Mouse (Mus musculus): ENCODE measurements around the gene Zfp212. TPM values are rescaled to one million over a fixed set of nuclear protein-coding genes. Genes with fewer than 3 reads are reported as not detected.

Zfp212 gene
- polyA plus RNA-seq, 1 experiment = 9.7 TPM

DNA sequence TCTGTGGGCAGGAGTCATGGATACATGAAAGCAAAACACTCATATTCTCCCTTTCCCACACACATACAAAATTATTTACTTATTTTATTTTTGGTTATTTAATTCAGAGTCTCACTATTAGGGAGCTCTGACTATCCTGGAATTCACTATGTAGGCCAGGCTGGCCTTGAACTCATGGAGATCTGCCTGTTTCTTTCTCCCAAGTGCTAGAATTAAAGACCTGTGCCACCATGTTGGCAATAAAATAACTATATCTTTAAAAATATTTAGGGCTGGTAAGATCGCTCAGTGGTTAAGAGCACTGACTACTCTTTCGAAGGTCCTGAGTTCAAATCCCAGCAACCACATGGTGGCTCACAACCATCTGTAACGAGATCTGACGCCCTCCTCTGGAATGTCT is 27.1 kb downstream of the Zfp212 start:
- no peak overlapping the region for H3ac ChIP-seq (ENCODE audit: control insufficient read depth, insufficient read length)
- TF ChIP-seq REST (IDR thresholded peaks at IDR 0.05; ENCODE audit: insufficient read depth, insufficient read length) (no peak), POLR2AphosphoS2 (IDR thresholded peaks at IDR 0.05; ENCODE audit: insufficient read length, low read depth) (no peak), MYOD1 (IDR thresholded peaks at IDR 0.05; ENCODE audit: control insufficient read depth in 1 of 3, insufficient read length in 2 of 3, low read depth in 2 of 3) (no peak), MAX (IDR thresholded peaks at IDR 0.05; ENCODE audit: low read depth) (no peak), POLR2A (IDR thresholded peaks at IDR 0.05; ENCODE audit: insufficient read length, low read depth) (no peak), E2F4 (IDR thresholded peaks at IDR 0.05; ENCODE audit: insufficient read depth) (no peak), CEBPB (IDR thresholded peaks at IDR 0.05; ENCODE audit: insufficient read depth, poor library complexity, severe bottlenecking) (no peak), TCF12 (IDR thresholded peaks at IDR 0.05; ENCODE audit: insufficient read depth, poor library complexity, severe bottlenecking) (no peak), SRF (IDR thresholded peaks at IDR 0.05; ENCODE audit: control insufficient read depth, insufficient read length, low read depth) (no peak), MYOG (IDR thresholded peaks at IDR 0.05; ENCODE audit: control insufficient read depth in 1 of 3, insufficient read depth in 1 of 3, insufficient read length in 2 of 3, low read depth in 2 of 3) (no peak), TCF3 (IDR thresholded peaks at IDR 0.05; ENCODE audit: insufficient read length, low read depth) (no peak), USF1 (IDR thresholded peaks at IDR 0.05; ENCODE audit: low read depth) (no peak)
- no peaks in the 10 kb centered on the region for H3K27me3 ChIP-seq (ENCODE audit: control insufficient read depth, insufficient read depth, insufficient read length)
- H3K4me3 ChIP-seq = no peak overlapping the region
- no peaks in the 10 kb centered on the region for H3K36me3 ChIP-seq (ENCODE audit: control insufficient read depth, insufficient read depth)
- H3K4me2 ChIP-seq (ENCODE audit: low read depth) = no peak overlapping the region
- H3K79me2 ChIP-seq (ENCODE audit: control insufficient read depth, insufficient read depth) = no peaks in the 10 kb centered on the region

DNA sequence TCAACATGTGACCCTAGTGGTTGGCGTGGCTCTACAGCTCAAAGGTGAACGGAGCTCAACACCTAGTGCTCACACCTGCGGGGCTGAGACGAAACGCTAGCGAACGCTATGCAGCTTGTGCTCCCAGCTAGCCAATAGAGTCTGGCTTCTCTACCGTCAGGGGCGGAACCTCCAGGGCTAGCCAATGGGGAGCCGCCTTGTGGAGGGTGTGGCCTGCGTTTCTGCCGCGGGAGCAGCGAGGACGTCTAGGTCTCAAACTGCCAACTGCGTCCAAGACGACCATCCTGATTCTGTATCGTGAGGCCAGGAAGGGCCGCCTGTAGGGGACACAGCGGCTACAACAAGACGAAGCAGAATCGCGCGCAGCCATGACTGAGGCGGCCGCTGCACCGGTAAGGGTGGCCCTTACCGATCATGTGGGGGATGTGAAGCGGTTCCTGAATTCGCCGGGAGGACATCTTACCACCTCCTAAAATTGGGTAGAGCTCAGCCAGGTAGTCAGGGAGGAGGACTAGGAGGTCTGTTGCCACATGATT is 33.0 kb downstream of the Zfp212 start, which contains the start of gene Zfp956:
Zfp956 (plus strand) TSS at position 200 of the 536 bp plus-strand sequence.
- no peaks in the 10 kb centered on the region for H3K79me2 ChIP-seq (ENCODE audit: control insufficient read depth, insufficient read depth)
- H3K4me3 ChIP-seq = peak within 1 kb of the TSS; percentile 54
- no peak within 1 kb of the TSS for H3ac ChIP-seq (ENCODE audit: control insufficient read depth, insufficient read length)
- no peaks in the 10 kb centered on the region for H3K36me3 ChIP-seq (ENCODE audit: control insufficient read depth, insufficient read depth)
- TF ChIP-seq MYOG (IDR thresholded peaks at IDR 0.05; ENCODE audit: control insufficient read depth in 1 of 3, insufficient read depth in 1 of 3, insufficient read length in 2 of 3, low read depth in 2 of 3) (no peak), SRF (IDR thresholded peaks at IDR 0.05; ENCODE audit: control insufficient read depth, insufficient read length, low read depth) (peak; percentile 33), USF1 (IDR thresholded peaks at IDR 0.05; ENCODE audit: low read depth) (no peak), MAX (IDR thresholded peaks at IDR 0.05; ENCODE audit: low read depth) (no peak), TCF12 (IDR thresholded peaks at IDR 0.05; ENCODE audit: insufficient read depth, poor library complexity, severe bottlenecking) (no peak), POLR2AphosphoS2 (IDR thresholded peaks at IDR 0.05; ENCODE audit: insufficient read length, low read depth) (no peak), POLR2A (IDR thresholded peaks at IDR 0.05; ENCODE audit: insufficient read length, low read depth) (peak; percentile 67), TCF3 (IDR thresholded peaks at IDR 0.05; ENCODE audit: insufficient read length, low read depth) (no peak), REST (IDR thresholded peaks at IDR 0.05; ENCODE audit: insufficient read depth, insufficient read length) (no peak), E2F4 (IDR thresholded peaks at IDR 0.05; ENCODE audit: insufficient read depth) (no peak), CEBPB (IDR thresholded peaks at IDR 0.05; ENCODE audit: insufficient read depth, poor library complexity, severe bottlenecking) (no peak), MYOD1 (IDR thresholded peaks at IDR 0.05; ENCODE audit: control insufficient read depth in 1 of 3, insufficient read length in 2 of 3, low read depth in 2 of 3) (no peak)
- peak within 1 kb of the TSS; percentile 98 for H3K4me2 ChIP-seq (ENCODE audit: low read depth)
- no peaks in the 10 kb centered on the region for H3K27me3 ChIP-seq (ENCODE audit: control insufficient read depth, insufficient read depth, insufficient read length)

DNA sequence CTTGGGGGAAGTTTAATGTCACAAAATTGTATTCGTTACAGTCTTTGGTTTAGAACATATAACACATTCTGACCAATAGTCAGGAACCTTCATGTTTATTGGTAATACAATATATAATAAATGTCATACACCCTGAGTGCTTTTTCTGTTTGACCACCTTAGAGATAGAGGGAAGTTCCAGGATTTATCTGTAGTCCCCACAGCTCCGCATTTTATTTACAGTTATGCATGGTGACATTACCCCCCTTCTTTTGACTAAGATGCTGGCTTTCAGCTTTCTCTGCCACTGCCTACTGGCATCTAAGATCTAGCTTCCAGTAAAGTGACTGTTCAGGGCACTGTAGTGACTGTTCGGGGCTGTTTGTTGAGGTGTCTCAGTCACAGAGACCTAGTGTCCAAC is 34.1 kb downstream of the Zfp212 start:
- no peak overlapping the region for H3K4me2 ChIP-seq (ENCODE audit: low read depth)
- H3K27me3 ChIP-seq (ENCODE audit: control insufficient read depth, insufficient read depth, insufficient read length) = no peaks in the 10 kb centered on the region

DNA sequence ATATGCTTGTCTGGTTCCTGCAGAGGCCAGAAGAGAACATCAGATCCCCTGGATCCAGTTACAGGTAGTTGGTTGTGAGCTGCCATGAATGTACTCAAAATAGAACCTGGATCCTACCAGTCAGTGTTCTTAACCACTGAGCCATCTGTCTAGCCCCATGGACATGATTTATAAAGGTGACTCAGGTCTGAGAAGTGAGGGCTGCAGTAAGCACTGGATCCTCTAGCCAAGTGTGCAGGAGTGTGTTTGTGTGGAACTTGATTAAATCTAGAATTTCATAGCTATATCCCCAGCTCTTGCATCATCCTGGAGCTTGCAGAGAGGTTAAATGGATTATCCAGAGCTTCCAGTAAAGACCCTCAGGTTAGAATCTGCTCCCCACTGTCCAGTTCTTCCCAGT is 37.5 kb downstream of the Zfp212 start:
- Histone ChIP-seq H3K4me2 (ENCODE audit: low read depth) (no peak overlapping the region), H3K36me3 (ENCODE audit: control insufficient read depth, insufficient read depth) (no peaks in the 10 kb centered on the region), H3K79me2 (ENCODE audit: control insufficient read depth, insufficient read depth) (no peaks in the 10 kb centered on the region), H3ac (ENCODE audit: control insufficient read depth, insufficient read length) (no peak overlapping the region), H3K4me3 (no peak overlapping the region), H3K27me3 (ENCODE audit: control insufficient read depth, insufficient read depth, insufficient read length) (no peaks in the 10 kb centered on the region)
- TF ChIP-seq USF1 (IDR thresholded peaks at IDR 0.05; ENCODE audit: low read depth) = no peak
- TF ChIP-seq REST (IDR thresholded peaks at IDR 0.05; ENCODE audit: insufficient read depth, insufficient read length) = no peak
- TF ChIP-seq SRF (IDR thresholded peaks at IDR 0.05; ENCODE audit: control insufficient read depth, insufficient read length, low read depth) = no peak
- TF ChIP-seq TCF12 (IDR thresholded peaks at IDR 0.05; ENCODE audit: insufficient read depth, poor library complexity, severe bottlenecking) = no peak
- no peak for TF ChIP-seq MAX (IDR thresholded peaks at IDR 0.05; ENCODE audit: low read depth)
- no peak for TF ChIP-seq E2F4 (IDR thresholded peaks at IDR 0.05; ENCODE audit: insufficient read depth)
- TF ChIP-seq CEBPB (IDR thresholded peaks at IDR 0.05; ENCODE audit: insufficient read depth, poor library complexity, severe bottlenecking) = no peak
- TF ChIP-seq POLR2A (IDR thresholded peaks at IDR 0.05; ENCODE audit: insufficient read length, low read depth) = no peak
- TF ChIP-seq MYOG (IDR thresholded peaks at IDR 0.05; ENCODE audit: control insufficient read depth in 1 of 3, insufficient read depth in 1 of 3, insufficient read length in 2 of 3, low read depth in 2 of 3) = no peak
- TF ChIP-seq MYOD1 (IDR thresholded peaks at IDR 0.05; ENCODE audit: control insufficient read depth in 1 of 3, insufficient read length in 2 of 3, low read depth in 2 of 3) = no peak
- TF ChIP-seq POLR2AphosphoS2 (IDR thresholded peaks at IDR 0.05; ENCODE audit: insufficient read length, low read depth) = no peak
- no peak for TF ChIP-seq TCF3 (IDR thresholded peaks at IDR 0.05; ENCODE audit: insufficient read length, low read depth)

More for the DNA sequence above, 34.1 kb downstream of the Zfp212 start:
- H3ac ChIP-seq (ENCODE audit: control insufficient read depth, insufficient read length) = no peak overlapping the region
- TF ChIP-seq REST (IDR thresholded peaks at IDR 0.05; ENCODE audit: insufficient read depth, insufficient read length) = no peak
- TF ChIP-seq TCF3 (IDR thresholded peaks at IDR 0.05; ENCODE audit: insufficient read length, low read depth) = no peak
- no peak for TF ChIP-seq MAX (IDR thresholded peaks at IDR 0.05; ENCODE audit: low read depth)
- TF ChIP-seq MYOG (IDR thresholded peaks at IDR 0.05; ENCODE audit: control insufficient read depth in 1 of 3, insufficient read depth in 1 of 3, insufficient read length in 2 of 3, low read depth in 2 of 3) = no peak
- TF ChIP-seq TCF12 (IDR thresholded peaks at IDR 0.05; ENCODE audit: insufficient read depth, poor library complexity, severe bottlenecking) = no peak
- no peak for TF ChIP-seq E2F4 (IDR thresholded peaks at IDR 0.05; ENCODE audit: insufficient read depth)
- no peak for TF ChIP-seq POLR2A (IDR thresholded peaks at IDR 0.05; ENCODE audit: insufficient read length, low read depth)
- no peak for TF ChIP-seq POLR2AphosphoS2 (IDR thresholded peaks at IDR 0.05; ENCODE audit: insufficient read length, low read depth)
- H3K79me2 ChIP-seq (ENCODE audit: control insufficient read depth, insufficient read depth) = no peaks in the 10 kb centered on the region
- no peaks in the 10 kb centered on the region for H3K36me3 ChIP-seq (ENCODE audit: control insufficient read depth, insufficient read depth)
- peak overlapping the region; percentile 54 for H3K4me3 ChIP-seq
